Mouse (Mus musculus) heart, embryonic 13.5 days (tissue): ENCODE measurements around the gene Ces3a. TPM values are rescaled to one million over a fixed set of nuclear protein-coding genes. Genes with fewer than 3 reads are reported as not detected.
A peak's percentile ranks its signal among the peaks of the same experiment; 100 is the strongest.
"Not testable (repeated sequence)": the region's sequence is repeated elsewhere in the genome, so short reads cannot be mapped to it uniquely, and the experiment has no call there.

Experiments used
- ATAC-seq: fragments of 200-750 bp; cut with Nextera tagmentation; 2 replicates; pipeline ENCODE4 v1.8.0; 2017; ENCODE audit warnings: moderate TSS enrichment; ENCODE audit not compliant: insufficient number of reproducible peaks, low FRiP score, low TSS enrichment; ENCODE audit errors: extremely low read depth
- H3K27ac ChIP-seq: fragments of 300-500 bp; sonication (generic); replicated peaks from 2 replicates; pipeline ENCODE4 v1.5.1; 2015; ENCODE audit warnings: moderate library complexity, mild to moderate bottlenecking, inconsistent platforms
- H3K27me3 ChIP-seq: fragments of 300-500 bp; sonication (generic); replicated peaks from 2 replicates; pipeline ENCODE4 v1.6.1; 2015; ENCODE audit warnings: mild to moderate bottlenecking, inconsistent platforms
- H3K36me3 ChIP-seq: fragments of 300-500 bp; sonication (generic); 2 replicates; pipeline ENCODE4 v1.6.1; 2015; ENCODE audit warnings: mild to moderate bottlenecking, inconsistent platforms
- H3K4me1 ChIP-seq: fragments of 300-500 bp; sonication (generic); 2 replicates; pipeline ENCODE4 v1.6.1; 2015; ENCODE audit warnings: inconsistent platforms
- H3K4me2 ChIP-seq: fragments of 300-500 bp; sonication (generic); 2 replicates; pipeline ENCODE4 v1.6.1; 2015; ENCODE audit warnings: inconsistent platforms, mild to moderate bottlenecking, moderate library complexity
- H3K4me3 ChIP-seq: fragments of 300-500 bp; sonication (generic); 2 replicates; pipeline ENCODE4 v1.5.1; 2015; ENCODE audit warnings: moderate library complexity, mild to moderate bottlenecking, inconsistent platforms
- H3K9ac ChIP-seq: fragments of 300-500 bp; sonication (generic); 2 replicates; pipeline ENCODE4 v1.6.1; 2015; ENCODE audit warnings: inconsistent platforms, mild to moderate bottlenecking, moderate library complexity
- H3K9me3 ChIP-seq: fragments of 300-500 bp; sonication (generic); 2 replicates; pipeline ENCODE4 v1.6.1; 2016; ENCODE audit warnings: inconsistent platforms
- WGBS: fragments of 180-500 bp; shearing (Covaris S2); methylation state at CpG from one replicate; pipeline ENCODE4 v1.1.7; 2015; ENCODE audit warnings: mixed read lengths; 5-methylcytosine and 5-hydroxymethylcytosine counted together
- polyA plus RNA-seq: library from polyadenylated mRNA; unstranded; fragments of >200 nt; fragmentation: Nextera tagmentation; extraction: Ambion mirVana; gene quantifications from 2 replicates; pipeline ENCODE4 v1.2.1, GENCODE M21; 2015

Ces3a gene
- polyA plus RNA-seq, 1 experiment from 2014 or later = not detected

GRCm38 (mm10) chr8:105060056-105060455 is 11.7 kb downstream of the Ces3a start:
- Histone ChIP-seq H3K27ac (no peak overlapping the region), H3K9me3 (peaks cover 6% of the 10 kb centered on the region), H3K4me3 (no peak overlapping the region), H3K36me3 (no peaks in the 10 kb centered on the region), H3K4me1 (no peaks in the 10 kb centered on the region), H3K27me3 (no peaks in the 10 kb centered on the region), H3K9ac (no peak overlapping the region), H3K4me2 (no peak overlapping the region)
- ATAC-seq = no peak

GRCm38 (mm10) chr8:105066761-105067160 is 18.4 kb downstream of the Ces3a start:
- Histone ChIP-seq H3K4me3 (no peak overlapping the region), H3K27ac (no peak overlapping the region), H3K9me3 (peaks cover 6% of the 10 kb centered on the region), H3K4me2 (no peak overlapping the region), H3K4me1 (no peaks in the 10 kb centered on the region), H3K36me3 (no peaks in the 10 kb centered on the region), H3K9ac (no peak overlapping the region), H3K27me3 (0 out of 2 replicates have a peak, but pooled peaks cover 4% of the 10 kb centered on the region)
- ATAC-seq = no peak
- 0% methylated on average over 1 of the region's 1 CpGs for WGBS

GRCm38 (mm10) chr8:105067905-105068304 is 19.5 kb downstream of the Ces3a start:
- H3K4me3 ChIP-seq, H3K36me3 ChIP-seq, H3K9me3 ChIP-seq, H3K4me2 ChIP-seq, H3K4me1 ChIP-seq, ATAC-seq, H3K27me3 ChIP-seq, H3K27ac ChIP-seq, H3K9ac ChIP-seq: not testable (repeated sequence)
- WGBS = 62% methylated on average over 7 of the region's 7 CpGs

- 0 out of 2 replicates have a peak, but pooled peaks cover 4% of the 10 kb centered on the region for H3K27me3 ChIP-seq
- H3K9me3 ChIP-seq = no peaks in the 10 kb centered on the region
- no peak for ATAC-seq
- H3K4me3 ChIP-seq = no peak overlapping the region
- H3K4me1 ChIP-seq = no peaks in the 10 kb centered on the region
- no peak overlapping the region for H3K9ac ChIP-seq
- no peak overlapping the region for H3K4me2 ChIP-seq
- no peak overlapping the region for H3K27ac ChIP-seq
- H3K36me3 ChIP-seq = no peaks in the 10 kb centered on the region
These were observed 20.6 kb downstream of the Ces3a start for GRCm38 (mm10) chr8:105068971-105069370.

GRCm38 (mm10) chr8:105076601-105077000 is 28.2 kb downstream of the Ces3a start:
- H3K4me1 ChIP-seq = no peaks in the 10 kb centered on the region
- H3K27me3 ChIP-seq = no peaks in the 10 kb centered on the region
- H3K9ac ChIP-seq = no peak overlapping the region
- H3K36me3 ChIP-seq = no peaks in the 10 kb centered on the region
- 93% methylated on average over 4 of the region's 4 CpGs for WGBS
- H3K4me2 ChIP-seq = no peak overlapping the region
- H3K9me3 ChIP-seq = 0 out of 2 replicates have a peak, but pooled peaks cover 4% of the 10 kb centered on the region
- no peak for ATAC-seq
- no peak overlapping the region for H3K4me3 ChIP-seq
- H3K27ac ChIP-seq = no peak overlapping the region

GRCm38 (mm10) chr8:105077071-105077470 is 28.7 kb downstream of the Ces3a start:
- Histone ChIP-seq H3K4me2 (no peak overlapping the region), H3K4me3 (no peak overlapping the region), H3K9me3 (0 out of 2 replicates have a peak, but pooled peaks cover 4% of the 10 kb centered on the region), H3K9ac (no peak overlapping the region), H3K27me3 (no peaks in the 10 kb centered on the region), H3K4me1 (no peaks in the 10 kb centered on the region), H3K27ac (no peak overlapping the region), H3K36me3 (no peaks in the 10 kb centered on the region)
- WGBS = 58% methylated on average over 6 of the region's 6 CpGs
- no peak for ATAC-seq

- no peak overlapping the region for H3K4me2 ChIP-seq
- H3K4me1 ChIP-seq = peaks cover 7% of the 10 kb centered on the region
- H3K27ac ChIP-seq = no peak overlapping the region
- no peaks in the 10 kb centered on the region for H3K36me3 ChIP-seq
- H3K27me3 ChIP-seq = no peaks in the 10 kb centered on the region
- no peak overlapping the region for H3K4me3 ChIP-seq
- 74% methylated on average over 5 of the region's 5 CpGs for WGBS
- 0 out of 2 replicates have a peak, but pooled peaks cover 4% of the 10 kb centered on the region for H3K9me3 ChIP-seq
- no peak overlapping the region for H3K9ac ChIP-seq
- ATAC-seq = no peak
These were observed 30.2 kb downstream of the Ces3a start for GRCm38 (mm10) chr8:105078591-105078990.

- ATAC-seq = no peak
- Histone ChIP-seq H3K4me1 (peaks cover 9% of the 10 kb centered on the region), H3K9me3 (0 out of 2 replicates have a peak, but pooled peaks cover 4% of the 10 kb centered on the region), H3K27me3 (no peaks in the 10 kb centered on the region), H3K36me3 (no peaks in the 10 kb centered on the region), H3K4me2 (no peak overlapping the region), H3K27ac (no peak overlapping the region), H3K9ac (no peak overlapping the region), H3K4me3 (no peak overlapping the region)
- 59% methylated on average over 5 of the region's 5 CpGs for WGBS
These were observed 32.5 kb downstream of the Ces3a start for GRCm38 (mm10) chr8:105080814-105081336.

- 33% methylated on average over 7 of the region's 7 CpGs for WGBS
- no peaks in the 10 kb centered on the region for H3K27me3 ChIP-seq
- peak within 1 kb of the TSS; percentile 49 for H3K4me2 ChIP-seq
- H3K4me1 ChIP-seq = peaks cover 9% of the 10 kb centered on the region
- peak within 1 kb of the TSS; percentile 49 for H3K27ac ChIP-seq
- peak; percentile 19; the same call in 1 of the 2 replicates for ATAC-seq
- 0 out of 2 replicates have a peak within 1 kb of the TSS, but pooled peaks have one; percentile 1 for H3K4me3 ChIP-seq
- no peaks in the 10 kb centered on the region for H3K36me3 ChIP-seq
- H3K9me3 ChIP-seq = no peaks in the 10 kb centered on the region
- H3K9ac ChIP-seq = no peak within 1 kb of the TSS
These were observed 35.1 kb downstream of the Ces3a start, which contains the start of gene Ces3b for GRCm38 (mm10) chr8:105083449-105084050. Ces3b (plus strand) TSS chr8:105083753.

GRCm38 (mm10) chr8:105088166-105088565 is 39.8 kb downstream of the Ces3a start:
- not testable (repeated sequence) for H3K27ac ChIP-seq, H3K4me1 ChIP-seq, H3K36me3 ChIP-seq, H3K9me3 ChIP-seq, H3K9ac ChIP-seq, H3K4me3 ChIP-seq, H3K4me2 ChIP-seq, ATAC-seq, H3K27me3 ChIP-seq
- 77% methylated on average over 5 of the region's 5 CpGs for WGBS

- no peak overlapping the region for H3K9ac ChIP-seq
- no peak overlapping the region for H3K4me2 ChIP-seq
- H3K27me3 ChIP-seq = no peaks in the 10 kb centered on the region
- no peaks in the 10 kb centered on the region for H3K9me3 ChIP-seq
- H3K27ac ChIP-seq = no peak overlapping the region
- peaks cover 2% of the 10 kb centered on the region for H3K4me1 ChIP-seq
- H3K36me3 ChIP-seq = no peaks in the 10 kb centered on the region
- ATAC-seq = no peak
- H3K4me3 ChIP-seq = no peak overlapping the region
- 63% methylated on average over 4 of the region's 4 CpGs for WGBS
These were observed 40.2 kb downstream of the Ces3a start for GRCm38 (mm10) chr8:105088581-105088980.

GRCm38 (mm10) chr8:105093992-105094391 is 45.6 kb downstream of the Ces3a start:
- no peaks in the 10 kb centered on the region for H3K9me3 ChIP-seq
- H3K9ac ChIP-seq = no peak overlapping the region
- WGBS = 82% methylated on average over 3 of the region's 3 CpGs
- no peak overlapping the region for H3K4me3 ChIP-seq
- H3K27ac ChIP-seq = no peak overlapping the region
- 0 out of 2 replicates have a peak, but pooled peaks cover 3% of the 10 kb centered on the region for H3K4me1 ChIP-seq
- no peaks in the 10 kb centered on the region for H3K27me3 ChIP-seq
- H3K4me2 ChIP-seq = no peak overlapping the region
- no peak for ATAC-seq
- H3K36me3 ChIP-seq = no peaks in the 10 kb centered on the region
